Mouse (Mus musculus) megakaryocyte-erythroid progenitor cell, adult 5-6 weeks (primary cell): ENCODE results near the gene Abhd2. TPM values are rescaled to one million over a fixed set of nuclear protein-coding genes. Genes with fewer than 3 reads are reported as not detected.

Experiments used
- ATAC-seq: replicated peaks from 2 replicates; pipeline ENCODE4 v1.8.0; 2016; ENCODE audit warnings: mild to moderate bottlenecking, inconsistent platforms; ENCODE audit not compliant: severe bottlenecking, poor library complexity, low FRiP score, low TSS enrichment
- total RNA-seq, 2 experiments: library from RNA; stranded (forward) in 1 of 2; stranded (reverse) in 1 of 2; fragments of 200-1000, 215-1000 nt in 1 of 2; fragments of >200 nt in 1 of 2; fragmentation: Nextera tagmentation in 1 of 2; gene quantifications; 2 replicates each; pipeline ENCODE4 v1.2.3; 2014 to 2017

Abhd2 gene
- total RNA-seq, 2 experiments from 2014 or later, result 13.9 to 23.6 TPM

GRCm38 (mm10) chr7:79262478-79262877 is 10.5 kb upstream of the Abhd2 start:
- ATAC-seq, result no peak

GRCm38 (mm10) chr7:79263776-79264175 is 9.2 kb upstream of the Abhd2 start:
- no peak for ATAC-seq

- no peak for ATAC-seq
Measured at GRCm38 (mm10) chr7:79266228-79266627, 6.8 kb upstream of the Abhd2 start.

DNA sequence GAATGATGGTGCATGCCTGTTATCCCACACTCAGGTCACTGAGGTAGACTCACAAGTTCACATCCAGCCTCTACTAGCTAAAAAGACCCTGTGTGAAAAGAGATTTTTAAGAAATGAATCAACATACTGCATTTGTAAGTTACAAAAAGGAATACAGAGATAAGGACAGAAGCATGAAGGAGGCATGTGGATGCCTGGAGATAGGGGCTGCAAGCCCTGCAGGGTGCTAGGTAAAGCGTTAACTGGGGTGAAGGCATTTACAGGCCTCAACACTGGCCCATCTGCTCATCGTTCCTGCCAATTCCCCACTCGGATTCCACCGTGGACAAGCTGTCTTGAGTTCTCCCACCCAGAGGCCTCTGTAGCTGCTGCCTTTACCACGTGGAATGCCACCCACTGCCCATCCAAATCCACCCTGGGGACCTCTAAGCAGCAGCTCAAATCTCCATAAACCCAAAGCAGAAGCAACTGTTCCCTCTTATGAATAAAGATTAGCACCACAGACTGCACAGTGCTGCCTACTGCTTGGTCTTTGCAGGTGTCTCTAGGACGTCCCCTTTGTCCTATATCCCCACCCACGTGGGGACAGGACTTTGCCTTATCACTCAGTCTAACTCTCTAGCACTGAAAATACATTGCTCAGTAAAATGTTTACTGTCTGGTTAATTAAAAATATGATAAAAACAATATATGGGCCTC is 5.2 kb upstream of the Abhd2 start:
- ATAC-seq, result peak; percentile 62

GRCm38 (mm10) chr7:79268897-79269296 is 4.1 kb upstream of the Abhd2 start:
- ATAC-seq, result no peak

DNA sequence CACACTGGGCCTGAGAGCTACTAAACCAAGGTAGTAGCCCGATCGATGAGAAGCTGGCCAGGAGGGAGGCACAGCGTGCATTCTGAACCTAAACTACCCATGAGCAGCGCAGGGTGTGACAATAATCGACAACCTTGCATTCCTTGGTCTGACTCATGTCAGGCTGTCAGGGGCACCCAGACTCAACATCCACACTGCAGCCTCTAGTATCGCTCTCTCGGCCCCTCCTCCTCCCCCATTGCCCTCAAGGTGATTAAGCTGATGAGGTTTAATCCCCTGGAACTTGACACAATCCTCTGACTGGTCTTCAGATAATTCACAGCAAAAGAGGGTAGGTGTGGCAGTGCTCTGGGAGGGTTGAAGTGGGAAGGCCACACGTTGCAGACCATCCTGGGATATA is 3.6 kb upstream of the Abhd2 start:
- no peak for ATAC-seq

GRCm38 (mm10) chr7:79269866-79270265 is 3.1 kb upstream of the Abhd2 start:
- no peak for ATAC-seq

DNA sequence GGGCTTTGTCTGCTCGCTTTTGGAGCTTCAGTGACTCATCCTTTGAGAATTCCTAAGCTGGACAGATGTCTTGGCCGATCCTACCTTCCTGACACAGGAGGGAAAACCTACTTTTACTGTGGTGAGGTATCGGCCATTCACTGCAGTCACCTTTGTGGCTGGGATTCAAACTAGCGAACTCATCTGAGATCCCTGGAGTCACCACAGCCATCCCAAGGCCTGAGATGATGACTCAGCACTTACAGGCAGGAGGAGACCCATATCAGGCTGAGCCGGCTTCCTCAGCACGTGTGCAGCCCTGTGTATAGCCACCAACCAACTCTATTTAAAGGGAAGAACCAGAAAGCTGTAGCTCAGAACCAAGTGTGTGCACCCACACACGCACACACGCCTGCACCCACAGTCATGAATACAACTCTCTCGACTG is 2.0 kb upstream of the Abhd2 start:
- ATAC-seq, result no peak

GRCm38 (mm10) chr7:79271861-79272788 is 874 bp upstream of the Abhd2 start:
- no peak for ATAC-seq

DNA sequence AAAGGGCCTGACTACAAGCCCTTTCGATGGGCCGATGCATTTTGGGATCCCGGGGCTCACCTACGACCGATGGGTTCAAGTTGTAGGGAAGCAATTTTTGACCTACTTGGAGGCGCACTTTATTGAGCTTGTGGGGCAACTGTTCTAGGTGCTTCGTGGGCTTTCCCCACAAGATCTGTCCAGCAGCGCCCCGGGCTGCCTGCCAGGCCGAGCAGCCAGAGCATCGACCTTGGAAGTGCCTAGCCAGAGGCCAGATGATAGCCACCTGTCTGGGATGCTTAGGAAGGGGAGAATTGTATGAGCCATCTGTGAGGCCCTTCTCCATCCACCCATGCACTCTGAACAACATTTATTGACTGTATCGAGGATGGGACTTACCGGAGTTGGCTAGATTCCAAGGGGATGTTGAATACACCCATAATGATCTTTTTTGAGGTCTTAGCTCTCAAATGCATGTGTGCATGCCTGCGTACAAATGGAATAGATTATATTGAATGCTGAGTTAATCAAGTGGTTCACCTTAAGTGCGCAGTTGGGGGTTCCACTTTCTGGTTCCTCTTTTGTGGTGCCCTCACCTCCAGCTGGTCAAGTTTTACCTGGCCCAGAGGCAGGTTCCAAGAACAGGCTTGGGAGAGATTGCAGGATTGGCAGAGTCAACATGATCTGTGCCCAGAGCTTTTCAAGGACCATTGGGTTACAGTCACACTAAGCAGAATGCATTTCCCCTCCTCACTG is 906 bp downstream of the Abhd2 start:
- no peak for ATAC-seq

GRCm38 (mm10) chr7:79274473-79275010 is 1.5 kb downstream of the Abhd2 start:
- no peak for ATAC-seq

DNA sequence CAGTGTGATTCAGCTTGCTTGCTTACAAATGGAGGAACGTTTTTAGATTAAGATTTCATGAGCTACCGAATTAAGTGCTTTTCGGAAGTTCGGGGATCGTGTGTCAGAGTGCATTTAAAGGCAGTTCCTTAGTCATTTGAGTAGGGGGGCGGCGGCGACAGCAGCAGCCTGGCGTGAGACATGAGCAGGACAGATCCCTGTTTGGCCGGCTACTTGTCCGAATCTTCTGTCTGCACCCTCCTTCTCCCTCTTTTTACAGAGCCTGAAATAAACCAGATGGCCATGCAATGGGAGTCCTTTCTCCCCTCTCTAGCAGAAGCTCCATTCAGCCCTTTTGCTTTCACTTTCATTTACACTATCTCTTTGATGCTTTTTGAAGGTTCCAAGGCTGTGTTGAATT is 2.3 kb downstream of the Abhd2 start:
- no peak for ATAC-seq

DNA sequence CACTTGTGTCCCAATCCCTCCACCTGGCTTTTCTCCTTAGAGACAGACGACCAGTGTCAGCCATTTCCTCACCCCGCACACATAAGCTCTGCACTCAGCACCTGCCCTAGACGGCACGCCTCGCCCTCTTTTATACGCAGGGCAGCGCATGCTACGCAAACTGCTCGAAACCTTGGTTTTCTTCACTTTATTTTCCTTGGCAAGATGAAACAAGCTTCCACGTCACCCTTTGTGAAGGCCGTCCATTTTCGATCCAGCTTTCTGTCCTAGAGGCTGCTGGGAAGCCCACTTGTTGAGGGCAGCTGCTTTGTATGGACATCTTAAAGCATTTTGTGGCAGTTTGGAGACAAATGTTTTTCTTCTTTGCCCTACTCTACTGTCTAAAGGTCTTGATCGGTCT is 5.4 kb downstream of the Abhd2 start:
- no peak for ATAC-seq

DNA sequence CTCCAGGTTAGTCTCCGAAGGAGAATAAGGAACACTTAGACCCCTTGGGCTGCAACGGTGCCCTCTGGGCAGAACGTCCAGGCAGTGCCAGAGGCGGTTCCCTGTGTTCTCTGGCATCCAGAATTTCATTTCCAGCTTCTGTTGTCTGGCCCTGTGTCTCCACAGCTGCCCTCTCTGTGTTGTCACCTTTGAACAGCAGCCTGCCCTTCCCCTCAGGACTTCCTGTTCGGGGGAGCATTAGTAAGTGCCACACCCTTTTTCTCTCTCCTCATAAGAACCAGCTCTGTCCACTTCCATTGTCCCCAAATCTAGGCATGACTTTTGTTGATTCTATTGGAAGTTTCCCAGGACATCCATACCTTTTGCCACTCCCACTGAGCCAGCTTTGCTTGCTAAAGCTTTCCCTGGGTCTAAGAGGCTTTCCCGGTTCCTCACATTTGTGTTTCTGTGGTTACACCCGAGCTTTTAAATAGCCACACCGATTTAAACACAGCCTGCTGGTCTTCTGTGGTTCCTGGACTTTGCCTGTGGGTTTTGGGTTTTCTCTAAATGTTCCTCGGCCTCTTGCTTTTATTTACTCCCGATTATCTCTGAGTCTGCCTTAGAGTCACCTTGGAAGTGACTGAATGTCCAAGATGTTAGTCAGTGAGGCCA is 6.5 kb downstream of the Abhd2 start:
- ATAC-seq, result peak; percentile 39

DNA sequence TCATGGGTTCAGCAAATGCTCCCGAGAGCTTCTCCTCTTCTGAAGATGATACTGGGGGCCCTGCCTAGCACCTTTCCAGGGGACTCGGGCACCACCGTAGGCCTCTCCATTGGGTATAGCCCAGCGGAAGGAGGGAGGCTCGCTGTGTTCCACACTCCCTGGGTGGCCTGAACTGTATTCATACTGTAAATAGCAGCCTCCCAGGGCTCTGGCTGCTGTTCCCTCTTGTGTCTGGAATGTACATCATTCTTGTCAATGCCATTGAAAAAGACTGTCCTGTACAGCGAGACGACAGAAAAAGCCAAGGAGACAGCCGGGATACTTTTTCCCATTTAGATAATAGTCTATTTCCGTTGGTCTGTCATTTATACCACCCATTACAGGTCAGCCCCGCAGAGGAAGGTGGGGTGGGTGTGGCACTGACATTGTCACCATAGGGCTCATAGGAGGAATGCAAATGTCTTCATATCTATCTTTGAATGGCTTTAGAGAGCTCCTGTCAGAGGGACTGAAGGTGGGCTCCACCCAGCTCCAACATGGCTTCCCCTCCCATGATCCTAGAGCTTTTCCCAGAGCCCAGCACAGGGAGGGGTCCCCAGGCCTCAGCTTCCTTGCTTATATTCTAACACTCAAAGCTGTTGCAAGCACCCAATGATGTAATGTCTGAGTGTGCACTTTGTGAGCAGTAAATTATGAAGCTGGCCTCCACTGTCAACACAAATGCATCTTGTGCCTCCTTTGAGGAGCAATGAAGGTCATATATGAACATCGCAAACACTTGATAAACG is 10.1 kb downstream of the Abhd2 start:
- no peak for ATAC-seq

GRCm38 (mm10) chr7:79283671-79283941 is 10.6 kb downstream of the Abhd2 start:
- peak; percentile 31 for ATAC-seq

DNA sequence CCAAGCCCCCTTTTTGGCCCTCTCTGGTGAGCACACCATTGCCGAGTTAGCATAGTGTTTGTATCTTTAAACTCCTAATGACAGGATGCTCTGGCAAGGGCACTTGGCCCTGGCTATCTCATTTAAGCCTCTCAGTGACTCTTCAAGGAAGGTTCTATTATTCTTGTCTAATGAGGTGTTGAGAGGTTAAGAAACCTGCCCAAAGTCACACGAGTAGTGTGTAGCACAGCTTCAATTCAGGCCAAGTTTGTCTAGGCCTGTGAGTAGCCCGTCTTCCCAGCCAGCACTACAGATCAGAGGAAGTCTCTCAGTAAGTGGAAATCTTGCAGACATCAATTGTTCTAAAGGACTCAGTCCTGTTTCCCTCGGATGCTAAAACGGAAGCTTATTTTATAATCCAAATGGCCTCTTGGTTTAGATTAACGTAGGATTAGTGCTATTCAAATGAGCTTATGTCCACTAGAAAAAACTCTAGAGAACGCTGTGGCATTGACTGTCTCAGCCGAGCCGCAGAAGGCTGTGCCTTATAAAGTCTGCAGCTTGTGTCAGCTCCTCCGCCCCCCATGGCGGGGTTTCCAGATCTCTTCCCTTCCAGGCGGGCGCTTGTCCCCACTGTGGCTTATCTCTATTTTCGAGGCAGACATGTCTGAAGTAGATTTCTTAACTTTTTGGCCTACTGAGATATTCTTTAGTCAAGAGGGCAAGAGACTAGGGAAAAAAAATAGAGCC is 11.3 kb downstream of the Abhd2 start:
- peak; percentile 58 for ATAC-seq

GRCm38 (mm10) chr7:79284889-79285280 is 11.9 kb downstream of the Abhd2 start:
- ATAC-seq, result peak; percentile 33
